Comparison of ENCODE assay signal across 11 mouse cellular contexts in genomic region chrX:12067031-12067430, GRCm38 (mm10).
DNase-seq lines count a peak whose midpoint lies in the region; ATAC-seq and TF ChIP-seq lines count a peak whose summit lies in the region.
"Had no signal": no experiment of that assay in that cellular context is flagged by ENCODE, and none has a peak within 500 bp of the region (broad histone marks: within the 10 kb centered on the region; RNA-seq: fewer than 3 reads in every experiment).

No protein-coding gene starts in this region.

- no peaks in the 10 kb centered on the region for H3K36me3 ChIP-seq in lung, embryonic 16.5 days (ENCODE audit: control insufficient read depth, insufficient read depth, low read length)
- H3K36me3 ChIP-seq in hindbrain, embryonic 14.5 days (replicated peaks; ENCODE audit: control insufficient read depth, insufficient read depth): no peaks in the 10 kb centered on the region
- no peaks in the 10 kb centered on the region for H3K36me3 ChIP-seq in neural tube, embryonic 12.5 days
- H3K36me3 ChIP-seq in thymus, adult 2 months (ENCODE audit: control insufficient read depth, insufficient read depth, low read length): no peaks in the 10 kb centered on the region

- no peak overlapping the region for H3K27ac ChIP-seq in lung, embryonic 16.5 days (ENCODE audit: low read length)
- H3K27ac ChIP-seq in embryonic fibroblast, embryonic 13.5 days (ENCODE audit: insufficient read depth, low read length): peak overlapping the region; percentile 39; the same call in 1 of the 2 replicates
- no peak overlapping the region for H3K27ac ChIP-seq in hindbrain, embryonic 14.5 days
- no peak overlapping the region for H3K27ac ChIP-seq in neural tube, embryonic 12.5 days
- H3K27ac ChIP-seq in thymus, adult 2 months (ENCODE audit: control insufficient read depth, insufficient read depth, low read length): no peak overlapping the region

- ATAC-seq in lung, embryonic 16.5 days (ENCODE audit: low read depth): no peak
- ATAC-seq in hindbrain, embryonic 14.5 days (ENCODE audit: low FRiP score): no peak
- no peak for ATAC-seq in neural tube, embryonic 12.5 days (ENCODE audit: low FRiP score, low read depth)
- ATAC-seq: intestine, embryonic 16.5 days had no signal

- 29% methylated on average over 6 of the region's 6 CpGs for WGBS in lung, embryonic 16.5 days
- 4% methylated on average over 6 of the region's 6 CpGs for WGBS in hindbrain, embryonic 14.5 days
- WGBS in neural tube, embryonic 12.5 days: 3% methylated on average over 6 of the region's 6 CpGs
- WGBS in thymus, adult 2 months: 89% methylated on average over 6 of the region's 6 CpGs

- H3K4me2 ChIP-seq in lung, embryonic 16.5 days (ENCODE audit: low read depth, low read length): no peak overlapping the region
- peak overlapping the region; percentile 33 for H3K4me2 ChIP-seq in hindbrain, embryonic 14.5 days (replicated peaks)
- peak overlapping the region; percentile 36 for H3K4me2 ChIP-seq in neural tube, embryonic 12.5 days (replicated peaks)

- TF ChIP-seq CTCF in embryonic fibroblast, embryonic 13.5 days (IDR thresholded peaks at IDR 0.05; ENCODE audit: borderline replicate concordance, insufficient read depth, low read length): no peak
- TF ChIP-seq CTCF in thymus, adult 2 months (IDR thresholded peaks at IDR 0.05; ENCODE audit: borderline replicate concordance, control insufficient read depth, extremely low read depth, insufficient read depth, low read length, poor library complexity): no peak

- no peak overlapping the region for H3K4me3 ChIP-seq in lung, embryonic 16.5 days (ENCODE audit: low read length)
- no peak overlapping the region for H3K4me3 ChIP-seq in embryonic fibroblast, embryonic 13.5 days (ENCODE audit: insufficient read depth, low read length)
- H3K4me3 ChIP-seq in hindbrain, embryonic 14.5 days (replicated peaks; ENCODE audit: low read length): no peak overlapping the region
- no peak overlapping the region for H3K4me3 ChIP-seq in neural tube, embryonic 12.5 days
- no peak overlapping the region for H3K4me3 ChIP-seq in thymus, adult 2 months (ENCODE audit: control insufficient read depth, insufficient read depth, low read length)
- H3K4me3 ChIP-seq: erythroblast, embryonic 14.5 days had no signal

- peaks cover 17% of the 10 kb centered on the region for H3K27me3 ChIP-seq in lung, embryonic 16.5 days (ENCODE audit: control insufficient read depth, insufficient read depth, low read depth, low read length)
- peaks cover 66% of the 10 kb centered on the region for H3K27me3 ChIP-seq in hindbrain, embryonic 14.5 days (ENCODE audit: control insufficient read depth, insufficient read depth, low read length)
- peaks cover 30% of the 10 kb centered on the region for H3K27me3 ChIP-seq in neural tube, embryonic 12.5 days (replicated peaks)
- no peaks in the 10 kb centered on the region for H3K27me3 ChIP-seq in thymus, adult 2 months (ENCODE audit: control insufficient read depth, insufficient read depth, low read length)

- no peaks in the 10 kb centered on the region for H3K9me3 ChIP-seq in lung, embryonic 16.5 days (ENCODE audit: control insufficient read depth, low read length)
- no peaks in the 10 kb centered on the region for H3K9me3 ChIP-seq in hindbrain, embryonic 14.5 days (ENCODE audit: control insufficient read depth, low read length)
- no peaks in the 10 kb centered on the region for H3K9me3 ChIP-seq in neural tube, embryonic 12.5 days

- DNase-seq in lung, adult 18-20 months: no peak
- DNase-seq in hindbrain, embryonic 14.5 days (ENCODE audit: low spot score): no peak
- no peak for DNase-seq in thymus, adult 2 months
- no peak for DNase-seq in gastrocnemius, postnatal 10 days
- DNase-seq: cerebellum, adult 11-12 months; thymus, postnatal 14 days had no signal

- peaks cover 69% of the 10 kb centered on the region for H3K4me1 ChIP-seq in lung, embryonic 16.5 days (replicated peaks; ENCODE audit: control insufficient read depth, insufficient read depth, low read length)
- peaks cover 22% of the 10 kb centered on the region for H3K4me1 ChIP-seq in embryonic fibroblast, embryonic 13.5 days (ENCODE audit: control insufficient read depth, insufficient read depth, low read length)
- H3K4me1 ChIP-seq in hindbrain, embryonic 14.5 days (replicated peaks; ENCODE audit: control insufficient read depth, insufficient read depth, low read length): peaks cover 86% of the 10 kb centered on the region
- peaks cover 87% of the 10 kb centered on the region for H3K4me1 ChIP-seq in neural tube, embryonic 12.5 days
- H3K4me1 ChIP-seq in thymus, adult 2 months (replicated peaks; ENCODE audit: control insufficient read depth, insufficient read depth, low read length): peaks cover 53% of the 10 kb centered on the region

- H3K9ac ChIP-seq in lung, embryonic 16.5 days (ENCODE audit: low read length): peak overlapping the region; percentile 2; the same call in 1 of the 2 replicates
- H3K9ac ChIP-seq in hindbrain, embryonic 14.5 days: peak overlapping the region; percentile 31
- H3K9ac ChIP-seq in neural tube, embryonic 12.5 days: no peak overlapping the region; the same call in 1 of the 2 replicates

- TF ChIP-seq POLR2A in embryonic fibroblast, embryonic 13.5 days (IDR thresholded peaks at IDR 0.05; ENCODE audit: low read depth, low read length): no peak
- no peak for TF ChIP-seq POLR2A in thymus, adult 2 months (IDR thresholded peaks at IDR 0.05; ENCODE audit: control insufficient read depth, extremely low read depth, insufficient read depth, low read length, poor library complexity)
